Mouse (Mus musculus) cerebellum, adult (tissue): Measurements from ENCODE around the gene BC005537.
"Not testable (repeated sequence)": the region's sequence is repeated elsewhere in the genome, so short reads cannot be mapped to it uniquely, and the experiment has no call there.

Experiments used
- ATAC-seq: cut with Nextera tagmentation; 2 replicates; pipeline ENCODE4 v1.9.2; 2017; ENCODE audit warnings: mild to moderate bottlenecking, moderate library complexity, mixed read lengths; ENCODE audit not compliant: insufficient number of reproducible peaks, low FRiP score, low TSS enrichment

BC005537 gene

DNA sequence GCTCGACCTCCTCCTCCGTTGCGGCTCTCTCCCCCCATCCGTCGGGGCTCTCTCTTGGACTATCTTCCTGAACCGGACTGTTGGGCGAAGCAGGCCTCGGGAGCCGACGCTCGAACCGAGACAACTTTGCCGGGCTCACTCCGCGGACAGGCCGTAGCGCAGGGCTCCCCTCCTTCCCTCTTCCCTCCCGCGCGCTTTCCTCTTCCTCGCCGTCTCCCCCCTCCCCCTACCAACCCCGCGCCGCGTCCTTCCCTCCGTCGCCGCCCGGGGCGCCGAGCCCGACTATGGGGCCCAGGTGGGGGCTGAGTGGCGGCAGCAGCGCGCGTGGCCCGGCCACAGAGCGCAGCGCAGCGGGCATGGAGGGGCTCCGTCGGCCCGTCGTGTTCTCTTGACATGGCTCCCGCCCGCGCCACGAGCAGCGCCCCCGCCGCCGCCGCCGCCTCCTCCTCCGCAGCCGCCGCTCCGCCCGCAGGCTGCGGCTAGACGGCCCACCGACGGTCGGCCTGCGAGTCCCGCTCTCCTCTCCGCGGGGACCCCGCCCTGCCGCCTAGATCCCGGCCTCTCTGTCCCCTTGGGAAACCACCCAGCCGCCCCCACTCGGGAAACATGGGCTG is at the start of gene BC005537:
Gene BC005537 (plus strand): TSS at position 350 of the 614 bp plus-strand sequence.
- peak; percentile 60 for ATAC-seq

- ATAC-seq: no peak
These were observed 44.7 kb upstream of the BC005537 start for GRCm38 (mm10) chr13:24756756-24757155.

DNA sequence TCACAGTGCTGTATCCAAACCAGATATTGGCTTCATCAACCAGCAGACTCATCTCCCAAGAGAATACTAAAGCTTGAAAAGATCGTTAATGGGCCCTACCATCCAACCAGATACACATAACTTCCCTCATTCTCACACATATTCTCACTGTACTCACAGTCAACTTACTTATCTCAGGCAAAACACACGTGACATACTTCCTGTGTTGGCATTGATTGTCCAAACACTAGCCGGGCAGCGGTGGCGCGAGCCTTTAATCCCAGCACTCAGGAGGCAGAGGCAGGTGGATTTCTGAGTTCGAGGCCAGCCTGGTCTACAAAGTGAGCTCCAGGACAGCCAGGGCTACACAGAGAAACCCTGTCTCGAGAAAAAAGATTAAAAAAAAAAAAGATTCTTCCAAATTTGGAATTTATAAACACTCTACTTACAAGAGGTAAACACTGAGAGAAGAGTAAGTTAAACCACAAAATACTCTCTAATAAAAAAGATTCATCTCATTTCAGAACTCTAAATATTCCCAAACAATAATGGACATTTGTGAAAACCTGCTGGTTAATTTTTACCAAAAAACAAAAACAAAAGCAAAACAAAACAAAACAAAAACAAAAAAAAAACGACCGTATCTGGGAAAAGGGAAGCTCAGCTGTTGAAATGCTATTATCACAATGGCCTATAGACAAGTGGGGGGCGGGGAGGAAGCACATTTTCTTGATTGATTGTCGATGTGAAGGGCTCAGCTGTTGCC is 43.5 kb upstream of the BC005537 start:
- no peak for ATAC-seq

DNA sequence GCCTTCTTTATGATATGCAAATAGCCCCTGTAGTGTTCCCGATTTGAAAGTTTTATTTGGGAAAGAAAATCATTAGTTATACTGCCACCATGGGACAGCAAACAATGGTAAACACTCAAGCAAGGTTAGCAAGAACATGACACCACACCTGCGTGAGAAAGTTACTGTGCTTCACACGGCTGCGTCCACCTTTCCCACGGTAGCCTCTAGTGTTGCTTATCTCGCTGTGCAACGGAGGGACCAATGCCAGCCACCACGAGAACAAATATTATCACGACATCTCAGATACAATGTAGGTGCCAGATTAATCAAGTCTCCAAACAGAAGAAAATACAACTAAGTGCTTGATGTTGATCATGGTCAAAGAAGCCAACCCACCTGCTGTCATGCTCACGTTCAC is 42.0 kb upstream of the BC005537 start:
- ATAC-seq: no peak

DNA sequence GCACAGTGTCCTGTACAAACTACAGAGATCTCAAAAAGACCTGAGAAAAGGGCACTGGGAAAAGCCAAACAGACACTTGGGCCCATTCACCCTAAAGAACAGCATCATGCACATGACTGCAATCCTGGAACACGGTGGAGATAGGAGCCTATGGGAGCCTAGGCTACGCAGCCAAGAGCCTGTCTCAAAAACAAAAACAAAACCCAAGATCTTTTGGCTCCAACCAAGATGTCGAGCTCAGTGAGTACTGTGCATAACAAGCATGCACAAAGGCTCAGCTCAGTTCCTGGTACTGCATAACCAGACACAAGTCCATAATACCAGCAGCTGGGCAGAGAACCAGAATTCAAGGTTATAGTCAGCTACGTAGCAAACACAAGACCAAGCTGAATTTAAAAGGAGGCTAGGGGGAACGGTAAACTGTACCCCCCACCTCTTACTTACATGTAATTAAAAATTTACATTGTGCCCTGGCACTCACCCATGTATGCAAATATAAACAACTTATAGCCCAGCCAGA is 41.0 kb upstream of the BC005537 start:
- ATAC-seq: no peak

DNA sequence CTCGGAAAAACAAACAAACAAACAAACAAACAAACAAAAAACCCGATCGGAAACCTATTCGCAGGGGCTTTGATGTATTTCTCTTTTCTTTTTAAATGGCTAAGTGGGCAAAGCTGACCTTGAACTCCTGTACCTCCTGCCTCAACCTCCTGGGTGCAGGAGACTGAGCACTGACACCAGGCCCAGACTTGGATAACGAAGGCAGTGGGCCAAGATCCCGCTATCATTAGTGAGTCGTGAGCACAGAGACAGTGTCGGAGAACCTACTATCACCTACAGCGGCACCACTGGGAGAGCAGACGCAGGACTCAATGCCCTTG is 40.4 kb upstream of the BC005537 start:
- no peak for ATAC-seq

DNA sequence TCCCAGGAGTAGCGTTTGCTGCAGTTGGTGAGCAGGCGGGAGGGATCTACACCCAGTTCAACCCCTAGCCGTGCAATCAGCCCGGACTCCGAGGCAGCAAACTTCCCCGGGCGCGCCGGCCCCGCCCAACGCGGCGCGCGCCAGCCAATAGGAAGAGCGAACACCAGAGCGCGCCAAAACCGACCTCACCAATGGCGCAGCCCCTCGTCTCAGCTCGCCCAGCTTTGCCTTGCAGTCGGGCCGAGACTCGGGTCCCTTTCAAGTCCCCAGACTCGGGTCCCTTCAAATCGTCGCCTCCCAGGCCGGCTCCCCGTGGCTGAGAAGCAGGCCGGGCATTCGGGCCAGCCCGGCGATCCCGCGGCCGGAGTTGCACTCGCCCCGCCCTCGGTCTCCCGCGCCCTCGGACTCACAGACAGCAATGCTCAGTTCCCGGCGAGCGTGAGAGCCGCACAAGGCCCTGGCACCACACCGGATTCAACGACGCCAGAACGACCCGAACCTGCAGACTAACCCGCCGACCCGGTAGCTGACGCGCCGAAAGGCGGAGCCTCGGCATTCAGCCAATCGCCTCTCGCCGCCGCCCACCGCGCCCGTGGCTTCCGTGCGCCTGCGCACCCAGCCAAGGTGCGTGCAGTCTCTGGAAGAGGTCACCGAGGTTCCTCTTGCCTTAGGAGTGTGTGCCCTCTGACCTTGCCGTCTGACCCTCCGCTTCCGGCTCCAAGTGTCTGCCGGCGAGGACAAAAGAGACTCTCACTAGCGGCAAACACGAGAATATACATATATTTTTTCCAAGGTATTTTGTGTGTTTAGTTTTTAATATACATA is 39.8 kb upstream of the BC005537 start, which contains the start of gene Gmnn:
Gene Gmnn (minus strand): TSS at position 521 of the 825 bp plus-strand sequence.
- peak; percentile 96 for ATAC-seq

GRCm38 (mm10) chr13:24762254-24762653 is 39.2 kb upstream of the BC005537 start:
- no peak for ATAC-seq

DNA sequence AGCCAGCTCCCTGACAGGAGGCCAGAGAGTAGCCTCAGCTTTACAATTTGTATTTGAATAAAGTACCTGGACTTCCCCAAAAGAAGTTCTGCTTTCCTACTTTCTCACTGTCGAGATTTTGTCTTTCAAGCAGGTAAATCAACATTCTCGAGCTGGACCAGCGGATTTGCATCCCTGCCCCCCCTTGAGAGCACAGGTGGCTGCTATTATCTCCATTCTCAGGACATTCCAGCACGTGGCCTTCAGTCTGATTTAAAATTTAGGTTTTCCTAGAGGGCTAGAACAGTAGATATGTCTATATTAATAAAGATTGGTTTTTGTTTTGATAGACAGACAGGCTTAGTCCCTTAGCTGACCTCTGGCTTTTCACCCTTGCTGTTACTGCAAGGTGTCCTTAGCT is 33.6 kb upstream of the BC005537 start:
- not testable (repeated sequence) for ATAC-seq

DNA sequence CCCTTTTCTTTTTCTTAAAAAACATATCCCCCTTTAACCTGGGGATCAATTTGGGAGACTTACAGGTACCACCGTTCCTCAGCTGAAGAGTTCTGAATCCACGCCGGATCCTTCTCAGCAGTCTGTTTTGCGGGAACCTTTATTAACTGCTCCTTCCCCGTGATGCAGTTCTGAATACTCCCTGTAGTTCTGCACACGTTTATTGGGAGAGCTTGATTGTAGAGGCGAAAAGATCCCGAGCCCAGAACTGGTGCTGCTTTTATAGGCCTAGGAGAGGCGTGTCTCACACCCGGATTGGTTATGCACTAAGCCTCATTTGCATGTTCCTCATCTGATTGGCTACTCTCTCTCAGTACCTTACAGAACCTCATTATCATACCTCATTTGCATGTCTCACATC is 30.0 kb upstream of the BC005537 start:
- not testable (repeated sequence) for ATAC-seq

DNA sequence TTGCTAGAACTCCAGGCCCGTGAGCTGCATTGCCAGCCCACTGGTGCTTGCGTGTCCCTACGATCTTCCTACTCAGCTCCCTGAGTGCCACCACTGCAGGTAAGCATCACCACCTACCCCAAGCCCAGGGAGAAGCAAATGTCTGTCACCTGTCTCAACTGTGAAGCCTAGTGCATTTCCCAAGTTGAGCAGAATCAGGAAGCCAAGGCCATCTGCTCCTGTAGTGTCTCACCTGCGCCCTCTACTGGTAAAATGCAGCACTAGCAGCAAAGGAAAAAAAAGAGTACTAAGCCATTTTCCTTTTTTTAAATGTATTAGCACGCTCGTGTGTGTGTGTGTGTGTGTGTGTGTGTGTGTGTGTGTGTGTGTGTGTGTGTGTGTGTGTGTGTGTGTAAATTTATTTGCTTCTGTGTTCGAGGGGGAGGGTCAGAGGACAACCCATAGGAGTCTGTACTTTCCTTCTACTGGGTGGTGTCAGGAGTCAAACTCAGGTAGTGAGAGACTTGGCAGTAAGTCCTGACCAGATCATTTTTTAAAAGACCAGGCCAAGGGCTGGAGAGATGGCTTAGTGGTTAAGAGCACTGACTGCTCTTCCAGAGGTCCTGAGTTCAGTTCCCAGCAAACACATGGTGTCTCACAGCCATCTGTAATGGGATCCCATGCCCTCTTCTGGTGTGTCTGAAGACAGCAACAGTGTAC is 25.2 kb upstream of the BC005537 start:
- ATAC-seq: peak; percentile 88; the same call in 1 of the 2 replicates

DNA sequence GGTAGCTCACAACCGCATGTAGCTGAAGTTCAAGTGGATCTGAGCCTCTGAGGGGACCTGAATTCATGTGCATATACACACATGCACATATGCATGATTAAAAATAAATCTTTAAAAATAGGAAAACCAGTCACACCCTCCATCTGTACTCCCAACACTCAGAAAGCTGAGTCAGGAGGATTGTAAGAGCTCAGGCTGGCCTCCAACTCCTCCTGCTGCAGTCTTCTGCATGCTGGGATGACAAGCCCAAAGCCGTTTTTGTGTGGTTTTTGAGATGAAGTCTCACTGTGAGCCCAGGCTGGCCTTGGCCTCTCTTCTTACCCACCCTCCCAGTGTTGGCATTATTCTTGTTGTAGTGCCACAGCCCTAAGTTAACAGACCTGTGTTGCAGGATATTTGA is 23.4 kb upstream of the BC005537 start:
- ATAC-seq: no peak

DNA sequence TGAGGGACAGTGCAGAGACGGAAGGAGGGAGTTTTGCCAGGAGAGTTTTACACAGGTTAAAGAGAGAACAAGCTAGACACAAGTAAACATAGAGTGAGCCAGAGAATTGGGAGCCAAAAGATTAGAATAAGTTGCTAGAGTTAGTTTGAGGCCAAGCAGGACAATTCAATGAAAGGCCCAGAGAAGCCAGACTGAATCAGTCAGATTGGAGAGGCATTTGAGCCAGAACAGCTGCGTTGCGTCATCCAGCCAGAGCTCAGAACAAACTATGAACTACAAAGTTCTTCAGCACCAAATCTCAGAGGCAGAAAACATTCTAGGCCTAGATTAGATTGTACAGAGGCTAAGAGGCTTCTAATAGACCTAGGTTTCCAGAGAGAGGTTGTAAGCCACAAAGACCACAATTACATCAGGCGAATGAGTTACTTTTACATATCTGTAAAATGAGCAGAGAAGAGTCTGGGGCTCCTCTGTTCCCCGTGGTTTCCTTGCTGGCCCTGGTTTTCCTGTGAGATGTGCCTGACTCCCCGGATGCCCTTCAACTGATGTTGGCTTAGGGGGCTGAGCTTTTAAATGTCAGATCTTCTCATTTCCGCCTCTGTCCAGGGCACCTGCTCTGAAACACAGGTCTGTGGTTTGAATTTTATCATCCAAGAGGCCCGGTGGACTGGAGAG is 22.6 kb upstream of the BC005537 start:
- no peak for ATAC-seq

DNA sequence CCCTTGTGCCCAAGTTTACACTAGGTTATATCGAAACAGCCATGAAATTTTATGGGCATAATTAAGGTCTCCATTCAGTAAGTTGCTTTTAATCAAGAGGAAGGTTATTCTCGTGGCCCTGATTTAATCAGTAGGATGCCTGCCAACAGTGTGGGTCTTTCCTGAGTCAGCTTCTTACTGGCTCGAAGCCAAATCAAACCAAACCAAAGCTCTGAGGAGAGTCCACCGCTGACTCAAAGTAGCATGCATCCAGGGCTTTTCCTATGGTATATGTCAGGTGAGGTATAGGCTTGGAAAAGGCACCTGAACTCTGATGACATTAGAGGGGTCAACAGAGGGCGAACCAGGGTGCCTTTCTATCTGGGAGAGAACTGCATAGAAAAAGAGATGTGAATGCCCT is 19.5 kb upstream of the BC005537 start:
- no peak for ATAC-seq

GRCm38 (mm10) chr13:24786014-24786490 is 15.4 kb upstream of the BC005537 start:
- ATAC-seq: peak; percentile 88

DNA sequence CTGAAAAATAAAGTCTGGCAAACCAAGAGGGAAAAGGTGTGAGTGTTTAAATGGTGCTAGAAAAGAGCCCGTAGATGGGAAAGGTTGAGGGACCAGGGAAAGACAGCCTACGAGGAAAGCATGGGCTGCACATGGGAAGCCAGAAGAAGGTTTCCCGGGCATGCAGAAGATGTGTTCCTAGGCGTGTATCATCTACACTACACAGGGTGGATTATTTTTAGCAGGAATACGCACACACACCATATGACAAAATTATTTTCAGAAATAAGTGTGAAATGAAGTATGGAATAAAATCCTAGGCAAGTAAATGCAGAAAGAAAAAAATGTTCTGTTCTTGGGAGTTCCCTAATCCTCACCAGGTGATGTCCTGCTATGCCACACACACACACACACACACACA is 14.0 kb upstream of the BC005537 start:
- no peak for ATAC-seq

- no peak for ATAC-seq
These were observed 10.1 kb upstream of the BC005537 start for GRCm38 (mm10) chr13:24791349-24791748.

GRCm38 (mm10) chr13:24792411-24793045 is 8.9 kb upstream of the BC005537 start:
- no peak for ATAC-seq

- ATAC-seq: no peak
These were observed 2.8 kb upstream of the BC005537 start for GRCm38 (mm10) chr13:24798686-24799085.
